Mouse (Mus musculus): Measurements from ENCODE around the gene Cryba4.

- no peak for TF ChIP-seq POLR2A (IDR thresholded peaks at IDR 0.05; ENCODE audit: extremely low read depth, insufficient read depth, low read length)
- TF ChIP-seq CTCF (IDR thresholded peaks at IDR 0.05; ENCODE audit: low read depth, low read length): no peak
Measured at GRCm38 (mm10) chr5:112280151-112280550, 27.8 kb upstream of the Cryba4 start.
